Mouse (Mus musculus): ENCODE data around the gene Yy1. TPM values are rescaled to one million over a fixed set of nuclear protein-coding genes. Genes with fewer than 3 reads are reported as not detected.

Gene Yy1
- total RNA-seq, 2 experiments from 2014 or later, result 40.3 to 67.2 TPM

- no peak for ATAC-seq (ENCODE audit: poor library complexity, severe bottlenecking)
Observed at GRCm38 (mm10) chr12:108852822-108853221, 60.0 kb downstream of the Yy1 start.

GRCm38 (mm10) chr12:108855081-108855480 lies 62.3 kb downstream of the Yy1 start:
- no peak for ATAC-seq (ENCODE audit: poor library complexity, severe bottlenecking)

- no peak for ATAC-seq (ENCODE audit: poor library complexity, severe bottlenecking)
Observed at GRCm38 (mm10) chr12:108856186-108856585, 63.4 kb downstream of the Yy1 start.

GRCm38 (mm10) chr12:108857109-108857508 lies 64.3 kb downstream of the Yy1 start:
- ATAC-seq (ENCODE audit: poor library complexity, severe bottlenecking), result no peak

GRCm38 (mm10) chr12:108857589-108858184 lies 64.9 kb downstream of the Yy1 start:
- ATAC-seq (ENCODE audit: poor library complexity, severe bottlenecking), result no peak

- no peak for ATAC-seq (ENCODE audit: poor library complexity, severe bottlenecking)
Observed at GRCm38 (mm10) chr12:108858486-108858885, 65.7 kb downstream of the Yy1 start.

- ATAC-seq (ENCODE audit: poor library complexity, severe bottlenecking), result no peak
Observed at GRCm38 (mm10) chr12:108865007-108865494, 72.3 kb downstream of the Yy1 start.

GRCm38 (mm10) chr12:108869575-108869974 lies 76.8 kb downstream of the Yy1 start:
- ATAC-seq (ENCODE audit: poor library complexity, severe bottlenecking), result no peak

Other genes with a start within 250 kb of the Yy1 start
- gene Evl, start 238.3 kb upstream of the Yy1 start, total RNA-seq (2015), result 153 and 169 TPM in 2 replicates
- 109 and 125 TPM in 2 replicates for gene Evl, start 238.3 kb upstream of the Yy1 start, total RNA-seq (2017)
- gene Degs2, start 90.7 kb upstream of the Yy1 start, total RNA-seq (2015), result 0.41 TPM in 1 of 2 replicates, not detected in the other
- gene Degs2, start 90.7 kb upstream of the Yy1 start, total RNA-seq (2017), result 0.26 TPM in 1 of 2 replicates, not detected in the other
- gene Slc25a29, start 42.9 kb downstream of the Yy1 start, total RNA-seq (2015), result 0.48 and 0.56 TPM in 2 replicates
- gene Slc25a29, start 42.9 kb downstream of the Yy1 start, total RNA-seq (2017), result 0.16 TPM in 1 of 2 replicates, not detected in the other
- gene Slc25a47, start 43.1 kb downstream of the Yy1 start, total RNA-seq (2015), result 0.22 and 0.52 TPM in 2 replicates
- gene Slc25a47, start 43.1 kb downstream of the Yy1 start, total RNA-seq (2017), result 0.45 and 0.59 TPM in 2 replicates
- 1.5 and 3.6 TPM in 2 replicates for gene Wdr25, start 100.7 kb downstream of the Yy1 start, total RNA-seq (2015)
- gene Wdr25, start 100.7 kb downstream of the Yy1 start, total RNA-seq (2017), result 3.9 and 4.5 TPM in 2 replicates
- 20.0 and 22.6 TPM in 2 replicates for gene Wars, start 101.2 kb downstream of the Yy1 start, total RNA-seq (2015)
- gene Wars, start 101.2 kb downstream of the Yy1 start, total RNA-seq (2017), result 47.8 and 51.9 TPM in 2 replicates

Measured in megakaryocyte, adult 5-6 weeks (primary cell).